Mouse (Mus musculus): ENCODE results near the gene Nr1d2. TPM values are rescaled to one million over a fixed set of nuclear protein-coding genes. Genes with fewer than 3 reads are reported as not detected.

Nr1d2 gene
- total RNA-seq (2023) = 10 to 100 TPM; 40.5 to 59.6 TPM

DNA sequence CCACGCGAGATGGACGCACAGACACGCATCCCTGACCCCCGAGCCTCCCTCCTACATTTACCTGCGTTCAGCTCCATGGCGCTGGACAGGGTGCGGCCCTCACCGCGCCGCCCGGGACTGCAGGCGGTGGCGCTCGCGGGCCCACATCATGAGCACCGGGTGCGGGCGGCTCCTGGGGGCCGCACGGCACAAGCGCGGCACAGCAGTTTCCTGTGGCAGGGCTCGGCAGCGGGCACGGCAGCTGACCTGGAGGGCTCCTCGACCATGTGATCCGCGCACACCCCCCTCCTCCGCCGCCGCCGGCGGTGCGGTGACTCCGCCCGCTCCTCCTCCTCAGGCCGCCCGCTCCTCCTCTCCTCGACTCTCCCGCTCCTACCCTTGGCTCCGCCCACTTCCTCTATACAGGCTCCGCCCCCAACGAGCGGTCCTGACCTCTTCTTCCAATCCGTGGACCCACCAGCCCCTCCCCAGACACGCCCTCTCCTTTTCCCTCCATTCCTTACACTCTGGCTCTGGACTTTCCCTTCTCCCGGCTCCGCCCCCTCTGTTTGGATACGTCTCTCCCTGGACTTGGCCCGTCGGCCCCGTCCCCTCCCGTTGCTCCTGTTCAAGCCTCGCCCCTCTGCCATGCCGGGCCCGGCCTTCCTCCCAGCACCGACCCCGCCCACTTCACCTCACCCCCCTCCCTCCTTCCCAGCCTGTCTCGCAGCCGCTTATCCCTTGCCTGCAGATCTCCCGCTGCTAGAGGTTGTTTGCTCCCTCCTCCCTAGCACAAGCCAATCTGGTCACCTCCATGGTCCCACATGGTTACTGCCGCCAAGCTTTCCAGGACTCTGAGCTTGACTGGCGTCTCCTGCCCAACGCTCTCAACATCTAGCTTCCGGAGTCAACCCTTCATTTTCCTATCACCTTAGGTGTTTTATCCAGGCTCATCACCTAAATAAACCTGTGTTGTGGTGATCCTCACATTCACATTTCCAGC lies at the start of gene Nr1d2:
TSS of gene Nr1d2 (minus strand) at position 378 of the 982 bp plus-strand sequence.

GRCm38 (mm10) chr14:18270529-18271441 lies 31.9 kb upstream of the Nr1d2 start, which contains the start of the genes Nkiras1 and Rpl15:
Gene Nkiras1, plus strand, starts transcription at chr14:18271136.
Gene Rpl15, minus strand, starts transcription at chr14:18271391.

Other genes with a start within 250 kb of the Nr1d2 start
- 10 to 100 TPM in 1 of 2 experiments, 1 to 10 TPM in 1; 7.5 to 11.6 TPM for gene Nkiras1, start 32.0 kb upstream of the Nr1d2 start, total RNA-seq (2023)
- gene Rpl15, start 32.3 kb upstream of the Nr1d2 start, total RNA-seq (2023) = 1,000 to 10,000 TPM in 1 of 2 experiments, 100 to 1,000 TPM in 1; 984 to 1,018 TPM
- gene Ube2e1, start 92.7 kb upstream of the Nr1d2 start, total RNA-seq (2023) = 10 to 100 TPM; 68.9 to 79.6 TPM